Mouse (Mus musculus): ENCODE results near the gene Gulp1. TPM values are rescaled to one million over a fixed set of nuclear protein-coding genes. Genes with fewer than 3 reads are reported as not detected.
A peak's percentile ranks its signal among the peaks of the same experiment; 100 is the strongest.

The Gulp1 gene
- total RNA-seq, 2 experiments from 2014 or later = 11.4 to 12.2 TPM

DNA sequence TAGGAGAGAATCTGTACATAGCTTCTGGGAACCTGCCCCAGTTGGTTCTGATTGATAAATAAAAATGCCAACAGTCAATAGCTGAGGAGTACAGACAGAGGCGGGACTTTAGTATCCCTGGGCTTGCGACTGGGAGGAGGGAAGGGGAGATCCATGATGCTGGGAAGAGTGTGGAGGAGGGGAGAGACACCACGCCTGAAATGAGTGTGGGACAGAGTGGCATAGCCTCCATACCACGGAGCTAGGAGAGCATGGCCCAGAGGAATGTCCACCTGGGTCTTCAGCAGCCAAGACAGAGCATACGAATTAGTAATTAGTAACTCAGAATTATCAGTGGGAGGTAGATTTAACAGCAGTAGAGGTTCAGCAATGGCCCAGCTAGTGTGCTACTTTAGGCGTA, 132.4 kb downstream of the Gulp1 start:
- no peak for DNase-seq
- intact Hi-C loops (cut with DNase I) = no loop called here

DNA sequence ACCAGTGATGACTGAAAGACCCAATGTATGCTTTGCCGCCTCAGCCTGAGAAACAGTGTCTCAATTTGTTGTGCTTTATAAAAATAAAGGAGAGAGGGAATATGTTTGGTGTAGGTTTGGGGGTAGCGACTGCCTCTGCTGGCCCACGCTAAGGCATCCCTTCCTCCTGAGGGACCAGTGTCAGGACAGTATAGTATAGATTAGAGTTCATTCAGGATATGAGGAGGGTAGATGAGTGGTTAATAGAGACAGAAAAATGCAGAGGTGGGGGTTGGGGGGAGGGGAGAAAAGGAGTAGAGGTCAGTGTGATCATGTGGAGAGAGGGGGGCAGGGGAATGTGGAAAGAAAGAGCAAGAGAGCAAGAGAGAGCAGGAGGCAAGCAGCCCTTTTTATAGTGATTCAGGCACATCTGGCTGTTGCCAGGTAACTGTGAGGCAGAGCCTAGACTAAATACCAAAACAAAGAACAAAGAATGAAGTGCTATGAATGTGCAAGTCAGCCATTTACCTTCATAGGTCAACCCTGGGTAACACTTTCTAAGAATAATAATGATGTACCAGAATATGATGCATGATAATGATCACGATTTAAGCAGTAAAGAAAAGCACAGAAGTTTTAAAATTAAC, 169.6 kb downstream of the Gulp1 start:
- intact Hi-C loops (cut with DNase I) = no loop called here
- DNase-seq = no peak

DNA sequence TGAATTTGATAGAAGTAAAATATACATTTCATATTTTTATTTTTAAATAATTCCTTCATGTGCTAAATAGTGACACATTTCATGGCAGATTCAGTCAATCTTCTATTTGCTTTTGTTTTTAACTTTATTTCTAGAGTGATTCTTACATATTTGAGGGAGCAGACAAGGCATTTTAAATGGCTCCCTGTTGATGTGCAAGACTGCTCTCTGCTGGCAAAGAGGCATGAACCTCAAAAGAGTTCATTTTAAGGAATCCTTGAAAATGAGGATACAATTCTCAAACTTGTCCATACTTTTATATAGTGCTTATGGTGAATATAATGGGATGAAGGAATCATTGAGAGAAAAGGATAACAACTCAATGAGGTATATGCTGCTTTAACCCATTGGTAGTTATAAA, 189.9 kb downstream of the Gulp1 start:
- intact Hi-C loops (cut with DNase I) = loop anchor here (1.0 to 10.0 kb wide), 5 partner anchors 190 to 764 kb away; partner anchors contain the start of genes Col5a2 and Gulp1

DNA sequence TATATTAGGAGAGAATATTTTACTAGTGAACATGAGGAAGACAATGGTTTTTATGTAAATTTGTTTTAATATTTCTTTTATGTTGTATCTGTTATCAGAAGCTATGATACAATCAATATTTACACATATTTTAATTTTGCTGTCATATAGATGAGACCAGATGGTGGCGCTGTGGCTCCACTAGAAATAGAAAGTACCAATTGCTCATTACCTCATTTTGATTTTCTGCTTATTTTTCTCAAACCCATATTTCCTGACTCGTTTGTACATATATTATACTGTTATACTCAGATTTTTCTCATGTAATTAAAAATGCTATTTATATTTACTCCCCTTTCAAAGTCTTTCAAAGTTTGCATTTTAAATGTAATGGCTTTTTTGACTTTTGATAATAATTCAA, 194.4 kb downstream of the Gulp1 start:
- peak; percentile 48 to 69 for DNase-seq

More for the DNA sequence above, 189.9 kb downstream of the Gulp1 start:
- DNase-seq = peak; percentile 11 to 26

DNA sequence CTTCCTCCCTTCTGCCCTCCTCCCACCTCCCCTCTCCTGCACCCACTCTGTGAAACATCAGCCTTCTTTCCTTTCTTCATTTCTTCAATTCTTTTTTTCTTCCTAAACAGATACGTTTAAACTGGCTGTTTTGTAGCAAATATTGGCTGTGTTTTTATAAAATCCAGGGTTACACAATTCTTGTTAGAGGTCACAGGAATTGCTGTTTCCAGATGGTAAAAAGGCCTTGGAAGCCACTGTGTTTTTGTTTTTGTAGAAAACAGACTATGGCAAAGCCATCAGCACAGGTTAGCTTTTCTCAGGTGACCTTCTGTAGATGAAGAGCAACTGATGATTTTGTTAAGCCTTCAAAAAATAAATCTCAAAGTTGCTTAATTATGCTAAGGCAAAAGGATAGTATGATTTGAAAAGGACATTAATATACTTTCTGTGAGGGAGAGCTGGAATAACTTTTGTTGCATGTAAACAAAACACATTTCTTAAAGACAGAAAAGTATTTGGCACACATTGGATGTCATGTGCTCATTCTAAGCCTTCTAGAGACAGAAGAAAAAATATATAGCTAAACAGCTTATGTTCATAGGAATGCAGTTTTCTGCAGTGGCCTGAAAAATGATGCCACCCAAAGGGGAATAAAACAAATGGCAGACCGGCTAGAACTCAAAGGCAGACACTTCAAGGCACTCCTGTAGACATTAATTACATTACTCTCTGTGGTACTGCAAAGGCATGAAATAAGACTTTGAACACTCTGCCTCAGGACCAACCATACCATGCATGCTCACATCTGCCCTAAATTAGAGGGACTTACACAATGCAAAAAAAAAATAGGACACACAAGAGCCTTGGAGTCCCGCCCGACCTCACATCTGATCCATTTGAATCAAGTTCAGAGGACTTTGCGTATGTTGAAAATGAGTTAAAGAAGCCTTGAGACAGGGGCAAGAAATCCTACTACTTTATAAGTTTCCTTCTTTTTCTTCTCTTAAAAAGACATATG, 199.7 kb downstream of the Gulp1 start:
- DNase-seq = no peak
- intact Hi-C loops (cut with DNase I) = no loop called here

More for the DNA sequence above, 194.4 kb downstream of the Gulp1 start:
- intact Hi-C loops (cut with DNase I) = loop anchor here (1.0 to 10.0 kb wide), 6 partner anchors 289 to 1022 kb away; partner anchors contain the start of gene Col5a2

DNA sequence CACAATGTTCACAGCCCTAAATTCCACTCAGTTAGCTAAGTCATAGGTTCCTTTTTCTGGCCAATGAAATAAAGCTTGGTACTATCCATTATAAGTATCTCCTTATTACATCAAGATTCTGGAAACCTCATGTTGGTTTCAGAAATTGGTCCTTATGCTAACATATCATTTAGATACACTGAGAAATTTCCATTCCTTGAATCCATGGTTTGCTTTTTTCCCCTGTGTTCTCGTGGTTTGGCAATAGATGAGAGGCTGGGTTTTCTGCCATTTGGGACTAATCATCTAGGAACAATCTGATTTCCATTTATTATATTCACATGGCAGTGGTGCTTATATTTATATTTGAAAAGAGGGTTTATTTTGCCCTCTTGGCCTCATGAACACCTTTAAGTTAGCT, 226.9 kb downstream of the Gulp1 start:
- intact Hi-C loops (cut with DNase I) = no loop called here
- no peak for DNase-seq

DNA sequence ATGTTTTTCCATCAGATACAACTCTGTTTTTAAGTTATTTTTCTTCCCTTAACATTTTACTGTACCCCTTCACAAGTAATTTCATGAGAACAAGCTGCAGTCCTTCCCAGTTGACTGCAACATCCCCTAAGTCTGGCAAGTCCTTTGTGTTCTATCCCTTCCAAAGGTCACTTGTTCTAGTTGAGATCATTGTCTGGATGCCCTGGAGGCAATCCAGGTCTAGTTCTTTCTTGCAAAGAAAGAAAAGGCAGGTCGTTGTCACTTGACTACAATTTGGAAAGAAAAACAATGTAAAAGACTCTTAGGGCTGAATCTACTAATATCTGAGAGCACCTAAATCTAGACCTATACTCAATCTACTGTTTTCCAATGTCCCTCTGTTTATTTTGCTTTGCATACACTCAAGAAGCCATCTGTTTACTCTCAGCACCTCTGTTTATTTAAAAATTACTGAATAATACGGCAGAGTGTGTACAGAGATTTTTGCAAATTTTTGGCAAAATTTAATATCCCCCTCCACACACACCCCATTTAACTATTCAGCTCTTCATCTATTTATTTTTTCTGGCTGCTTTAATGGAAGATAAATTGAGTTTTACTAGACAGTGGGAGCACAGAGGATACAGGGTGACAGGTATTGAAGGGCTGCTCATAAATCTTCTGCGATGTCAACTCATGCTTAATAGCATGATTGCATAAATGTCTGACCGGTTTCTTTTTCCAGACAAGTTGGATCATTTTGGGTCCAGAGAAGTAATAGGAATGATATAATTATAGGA, 252.5 kb downstream of the Gulp1 start:
- peak; percentile 22 to 31 for DNase-seq
- intact Hi-C loops (cut with DNase I) = no loop called here

DNA sequence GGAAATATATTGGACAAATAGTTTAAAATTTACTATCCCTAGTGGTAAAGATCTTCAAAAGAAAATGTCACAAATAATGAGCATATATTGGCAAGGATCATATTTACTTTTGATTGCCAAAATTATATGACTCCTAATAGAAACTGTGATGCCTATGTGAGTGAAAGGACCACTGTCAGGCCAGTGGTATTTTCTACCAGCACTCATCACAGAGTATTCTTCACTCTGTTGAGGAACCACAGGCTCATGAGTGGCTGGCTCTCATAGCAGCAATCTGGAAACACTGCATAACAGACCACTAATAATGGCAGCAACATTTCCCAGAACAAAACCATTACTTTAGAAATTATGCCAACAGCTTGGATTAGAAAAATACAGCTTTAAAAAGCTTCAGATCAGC, 255.1 kb downstream of the Gulp1 start:
- intact Hi-C loops (cut with DNase I) = no loop called here
- DNase-seq = no peak

DNA sequence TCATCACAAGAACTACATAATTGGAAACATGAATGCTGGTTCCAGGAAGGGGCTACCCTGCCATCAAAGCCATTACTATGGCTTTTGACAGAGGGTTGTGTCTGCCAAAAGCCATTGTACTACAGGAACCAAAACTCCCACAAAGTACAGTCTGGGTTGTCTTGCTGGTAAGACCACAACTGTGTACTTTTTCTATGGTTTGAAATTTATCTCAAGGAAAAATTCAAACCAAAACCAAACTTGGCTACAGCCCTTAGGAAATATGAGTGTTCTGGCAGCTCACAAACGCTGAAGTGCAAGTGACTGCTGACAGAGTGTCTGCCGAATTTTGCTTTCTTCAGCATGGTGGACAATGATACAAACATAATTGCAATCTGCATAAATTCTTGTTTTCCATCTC, 259.0 kb downstream of the Gulp1 start:
- intact Hi-C loops (cut with DNase I) = no loop called here
- DNase-seq = no peak

DNA sequence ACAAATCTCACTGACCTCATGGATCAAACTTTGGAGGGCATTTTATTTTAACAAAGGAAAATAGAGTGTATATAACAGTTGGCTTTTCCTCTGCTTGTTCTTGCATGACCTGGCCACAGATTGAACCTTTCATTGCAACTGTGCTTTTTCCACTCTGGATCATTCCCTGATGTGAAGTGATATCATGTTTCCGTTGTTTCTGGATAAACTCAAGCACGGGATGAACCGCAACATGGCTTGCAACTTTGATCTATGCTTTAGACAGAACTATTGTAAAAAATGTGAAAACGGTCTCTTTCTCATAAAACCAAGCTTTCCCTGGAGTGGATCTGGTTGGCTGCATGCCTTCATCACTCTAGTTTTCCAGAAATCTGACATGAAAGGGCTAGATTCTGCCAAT, 282.6 kb downstream of the Gulp1 start:
- intact Hi-C loops (cut with DNase I) = no loop called here
- DNase-seq = peak in 1 of 2 experiments; percentile 2
